Mouse (Mus musculus): ENCODE results near the gene Psmb8. TPM values are rescaled to one million over a fixed set of nuclear protein-coding genes. Genes with fewer than 3 reads are reported as not detected.
A peak's percentile ranks its signal among the peaks of the same experiment; 100 is the strongest.

Gene Psmb8
- 135 and 293 TPM in 2 replicates for polyA plus RNA-seq (2012; rRNA removed)

GRCm38 (mm10) chr17:34196941-34197894 is at the start of gene Psmb8:
TSS of gene Psmb8 (plus strand) at chr17:34197721.
- Histone ChIP-seq H3K36me3 (ENCODE audit: control insufficient read depth, insufficient read depth, low read length) (peaks cover 51% of the 10 kb centered on the region), H3K4me3 (ENCODE audit: low read depth, low read length) (peak within 1 kb of the TSS; percentile 75), H3K4me1 (ENCODE audit: control insufficient read depth, insufficient read depth, insufficient read length, low read length) (peaks cover 5% of the 10 kb centered on the region; the same call in 1 of the 2 replicates), H3K27ac (ENCODE audit: insufficient read depth, low read depth, low read length) (peak within 1 kb of the TSS; percentile 73), H3K27me3 (ENCODE audit: control insufficient read depth, insufficient read depth, low read length) (no peaks in the 10 kb centered on the region)
- WGBS: 18% methylated on average over 41 of the region's 41 CpGs
- TF ChIP-seq POLR2A (IDR thresholded peaks at IDR 0.05; ENCODE audit: low read depth, low read length) (no peak), CTCF (IDR thresholded peaks at IDR 0.05; ENCODE audit: extremely low read depth, insufficient read length, insufficient replicate concordance, low read depth, low read length) (no peak)

GRCm38 (mm10) chr17:34152923-34153322 is 44.6 kb upstream of the Psmb8 start, which contains the start of gene H2-DMb1:
TSS of gene H2-DMb1 (plus strand) at chr17:34153072.
- Histone ChIP-seq H3K4me3 (ENCODE audit: low read depth, low read length) (peak within 1 kb of the TSS; percentile 62), H3K27me3 (ENCODE audit: control insufficient read depth, insufficient read depth, low read length) (no peaks in the 10 kb centered on the region), H3K4me1 (ENCODE audit: control insufficient read depth, insufficient read depth, insufficient read length, low read length) (peaks cover 7% of the 10 kb centered on the region; the same call in 1 of the 2 replicates), H3K27ac (ENCODE audit: insufficient read depth, low read depth, low read length) (peak within 1 kb of the TSS; percentile 29), H3K36me3 (ENCODE audit: control insufficient read depth, insufficient read depth, low read length) (0 out of 2 replicates have a peak, but pooled peaks cover 8% of the 10 kb centered on the region)
- WGBS: 34% methylated on average over 4 of the region's 4 CpGs
- TF ChIP-seq CTCF (IDR thresholded peaks at IDR 0.05; ENCODE audit: extremely low read depth, insufficient read length, insufficient replicate concordance, low read depth, low read length): no peak
- TF ChIP-seq POLR2A (IDR thresholded peaks at IDR 0.05; ENCODE audit: low read depth, low read length): no peak; the same call in 1 of the 2 replicates

GRCm38 (mm10) chr17:34155534-34155933 is 42.0 kb upstream of the Psmb8 start:
- 61% methylated on average over 5 of the region's 5 CpGs for WGBS
- Histone ChIP-seq H3K27me3 (ENCODE audit: control insufficient read depth, insufficient read depth, low read length) (no peaks in the 10 kb centered on the region), H3K4me3 (ENCODE audit: low read depth, low read length) (no peak overlapping the region), H3K27ac (ENCODE audit: insufficient read depth, low read depth, low read length) (no peak overlapping the region), H3K4me1 (ENCODE audit: control insufficient read depth, insufficient read depth, insufficient read length, low read length) (peaks cover 7% of the 10 kb centered on the region; the same call in 1 of the 2 replicates), H3K36me3 (ENCODE audit: control insufficient read depth, insufficient read depth, low read length) (peaks cover 11% of the 10 kb centered on the region; the same call in 1 of the 2 replicates)
- TF ChIP-seq CTCF (IDR thresholded peaks at IDR 0.05; ENCODE audit: extremely low read depth, insufficient read length, insufficient replicate concordance, low read depth, low read length) (no peak), POLR2A (IDR thresholded peaks at IDR 0.05; ENCODE audit: low read depth, low read length) (no peak)

GRCm38 (mm10) chr17:34164202-34164895 is 33.2 kb upstream of the Psmb8 start:
- H3K27me3 ChIP-seq (ENCODE audit: control insufficient read depth, insufficient read depth, low read length): no peaks in the 10 kb centered on the region
- peaks cover 4% of the 10 kb centered on the region; the same call in 1 of the 2 replicates for H3K36me3 ChIP-seq (ENCODE audit: control insufficient read depth, insufficient read depth, low read length)
- no peak overlapping the region for H3K4me3 ChIP-seq (ENCODE audit: low read depth, low read length)
- H3K4me1 ChIP-seq (ENCODE audit: control insufficient read depth, insufficient read depth, insufficient read length, low read length): no peaks in the 10 kb centered on the region
- TF ChIP-seq POLR2A (IDR thresholded peaks at IDR 0.05; ENCODE audit: low read depth, low read length): no peak
- TF ChIP-seq CTCF (IDR thresholded peaks at IDR 0.05; ENCODE audit: extremely low read depth, insufficient read length, insufficient replicate concordance, low read depth, low read length): peak; percentile 33; the same call in 1 of the 2 replicates
- WGBS: 52% methylated on average over 9 of the region's 9 CpGs
- no peak overlapping the region for H3K27ac ChIP-seq (ENCODE audit: insufficient read depth, low read depth, low read length)

GRCm38 (mm10) chr17:34165033-34165730 is 32.3 kb upstream of the Psmb8 start:
- Histone ChIP-seq H3K4me1 (ENCODE audit: control insufficient read depth, insufficient read depth, insufficient read length, low read length) (no peaks in the 10 kb centered on the region), H3K36me3 (ENCODE audit: control insufficient read depth, insufficient read depth, low read length) (peaks cover 4% of the 10 kb centered on the region; the same call in 1 of the 2 replicates), H3K27me3 (ENCODE audit: control insufficient read depth, insufficient read depth, low read length) (no peaks in the 10 kb centered on the region), H3K4me3 (ENCODE audit: low read depth, low read length) (no peak overlapping the region), H3K27ac (ENCODE audit: insufficient read depth, low read depth, low read length) (no peak overlapping the region)
- TF ChIP-seq POLR2A (IDR thresholded peaks at IDR 0.05; ENCODE audit: low read depth, low read length) (no peak), CTCF (IDR thresholded peaks at IDR 0.05; ENCODE audit: extremely low read depth, insufficient read length, insufficient replicate concordance, low read depth, low read length) (peak; percentile 31; the same call in 1 of the 2 replicates)
- 64% methylated on average over 6 of the region's 6 CpGs for WGBS

GRCm38 (mm10) chr17:34169279-34169678 is 28.2 kb upstream of the Psmb8 start:
- Histone ChIP-seq H3K4me1 (ENCODE audit: control insufficient read depth, insufficient read depth, insufficient read length, low read length) (no peaks in the 10 kb centered on the region), H3K36me3 (ENCODE audit: control insufficient read depth, insufficient read depth, low read length) (no peaks in the 10 kb centered on the region), H3K4me3 (ENCODE audit: low read depth, low read length) (no peak overlapping the region), H3K27me3 (ENCODE audit: control insufficient read depth, insufficient read depth, low read length) (no peaks in the 10 kb centered on the region), H3K27ac (ENCODE audit: insufficient read depth, low read depth, low read length) (no peak overlapping the region)
- TF ChIP-seq POLR2A (IDR thresholded peaks at IDR 0.05; ENCODE audit: low read depth, low read length): no peak
- TF ChIP-seq CTCF (IDR thresholded peaks at IDR 0.05; ENCODE audit: extremely low read depth, insufficient read length, insufficient replicate concordance, low read depth, low read length): peak; percentile 77; the same call in 1 of the 2 replicates
- 0% methylated on average over 2 of the region's 2 CpGs for WGBS
